Mouse (Mus musculus) liver, adult 2 months (tissue): ENCODE data around the gene Zscan20. TPM values are rescaled to one million over a fixed set of nuclear protein-coding genes. Genes with fewer than 3 reads are reported as not detected.
"Not testable (repeated sequence)": the region's sequence is repeated elsewhere in the genome, so short reads cannot be mapped to it uniquely, and the experiment has no call there.

Experiments
- DNase-seq: peaks from one replicate; pipeline ENCODE4 v3.0.0-alpha.2; 2011; ENCODE audit warnings: low read depth, low spot score; ENCODE audit errors: extremely low read depth
- H3K27ac ChIP-seq: fragments of 200-500 bp; replicated peaks from 2 replicates; pipeline ENCODE4 v1.5.1; 2012; ENCODE audit warnings: low read depth, mild to moderate bottlenecking, control low read depth, inconsistent platforms, low read length; ENCODE audit not compliant: insufficient read depth
- H3K27me3 ChIP-seq: fragments of 200-500 bp; 2 replicates; pipeline ENCODE4 v1.6.1; 2012; ENCODE audit warnings: mild to moderate bottlenecking, moderate library complexity, low read length, inconsistent platforms; ENCODE audit not compliant: control insufficient read depth, insufficient read depth
- H3K36me3 ChIP-seq: fragments of 200-500 bp; 2 replicates; pipeline ENCODE4 v1.6.1; 2012; ENCODE audit warnings: low read length, inconsistent platforms; ENCODE audit not compliant: control insufficient read depth, insufficient read depth
- H3K4me1 ChIP-seq: fragments of 200-500 bp; 2 replicates; pipeline ENCODE4 v1.6.1; 2011; ENCODE audit warnings: low read length; ENCODE audit not compliant: control insufficient read depth, insufficient read depth
- H3K4me3 ChIP-seq: fragments of 200-500 bp; 2 replicates; pipeline ENCODE4 v1.5.1; 2011; ENCODE audit warnings: low read depth, mild to moderate bottlenecking, control low read depth, low read length, moderate library complexity; ENCODE audit not compliant: insufficient read depth
- H3K79me2 ChIP-seq: fragments of 200-500 bp; 2 replicates; pipeline ENCODE4 v1.6.1; 2012; ENCODE audit warnings: inconsistent platforms, mild to moderate bottlenecking, low read length, moderate library complexity; ENCODE audit not compliant: control insufficient read depth, insufficient read depth
- H3K9ac ChIP-seq: fragments of 200-500 bp; 2 replicates; pipeline ENCODE4 v1.6.1; 2012; ENCODE audit warnings: low read depth, mild to moderate bottlenecking, control low read depth, inconsistent platforms, low read length
- CTCF ChIP-seq: fragments of 200-500 bp; IDR thresholded peaks from 2 replicates; pipeline ENCODE4 v1.5.1; 2011; ENCODE audit warnings: low read depth, low read length, control low read depth
- POLR2A ChIP-seq: fragments of 200-500 bp; IDR thresholded peaks from 2 replicates; pipeline ENCODE4 v1.6.1; 2011; ENCODE audit warnings: low read length, control low read depth; ENCODE audit not compliant: insufficient read depth; ENCODE audit errors: extremely low read depth
- WGBS: fragments of 180-500 bp; shearing (Covaris S2); methylation state at CpG from one replicate; pipeline ENCODE4 v1.1.7; 2018; 5-methylcytosine and 5-hydroxymethylcytosine counted together
- polyA plus RNA-seq: library from polyadenylated mRNA; depleted of rRNA; stranded (reverse); fragments of >200 nt; gene quantifications from 2 replicates; pipeline ENCODE4 v1.2.3, GENCODE M21; 2012
- total RNA-seq: library from RNA; depleted of rRNA; stranded (reverse); fragments of >200 nt; gene quantifications from 2 replicates; pipeline ENCODE4 v1.2.3, GENCODE M21; 2014

Gene Zscan20
- total and polyA plus RNA-seq, 2 experiments: 1.0 to 1.4 TPM

DNA sequence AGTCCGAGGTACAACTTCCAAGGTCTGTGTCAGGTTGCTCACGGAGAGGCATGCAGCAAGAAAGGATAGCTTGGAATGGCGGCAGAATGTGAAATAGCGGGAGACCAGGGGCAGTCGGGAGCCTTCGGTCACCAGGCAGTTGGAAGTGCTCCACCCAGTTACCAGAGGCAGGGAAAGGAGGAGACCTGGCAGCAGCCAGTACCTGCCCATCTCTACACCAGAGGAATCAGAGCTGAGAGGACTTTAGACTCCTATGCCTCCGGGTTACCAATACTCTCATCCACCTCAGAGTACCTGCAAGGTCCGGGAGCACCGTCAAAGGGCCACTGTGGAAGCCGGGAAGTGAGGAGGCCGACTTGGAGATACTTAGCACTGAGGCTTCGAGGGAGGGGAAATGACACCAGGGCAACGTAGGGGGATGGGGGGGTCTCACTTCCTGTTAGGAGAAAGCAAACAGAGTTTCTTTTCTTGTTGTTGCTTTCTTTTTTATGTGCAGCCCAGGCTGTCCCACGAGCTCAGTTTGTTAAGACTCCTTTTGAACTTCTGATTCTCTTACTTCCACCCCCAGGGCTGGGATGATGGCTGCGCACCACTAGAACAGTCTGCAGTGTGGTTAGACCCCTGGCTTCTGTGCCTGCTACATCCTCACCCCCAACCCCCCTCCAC, 8.5 kb upstream of the Zscan20 start, which contains the start of gene Tlr12:
Gene Tlr12 (minus strand): TSS at position 374 of the 666 bp plus-strand sequence.
- Histone ChIP-seq H3K4me3 (peak within 1 kb of the TSS; percentile 13), H3K27ac (peak within 1 kb of the TSS; percentile 40)

DNA sequence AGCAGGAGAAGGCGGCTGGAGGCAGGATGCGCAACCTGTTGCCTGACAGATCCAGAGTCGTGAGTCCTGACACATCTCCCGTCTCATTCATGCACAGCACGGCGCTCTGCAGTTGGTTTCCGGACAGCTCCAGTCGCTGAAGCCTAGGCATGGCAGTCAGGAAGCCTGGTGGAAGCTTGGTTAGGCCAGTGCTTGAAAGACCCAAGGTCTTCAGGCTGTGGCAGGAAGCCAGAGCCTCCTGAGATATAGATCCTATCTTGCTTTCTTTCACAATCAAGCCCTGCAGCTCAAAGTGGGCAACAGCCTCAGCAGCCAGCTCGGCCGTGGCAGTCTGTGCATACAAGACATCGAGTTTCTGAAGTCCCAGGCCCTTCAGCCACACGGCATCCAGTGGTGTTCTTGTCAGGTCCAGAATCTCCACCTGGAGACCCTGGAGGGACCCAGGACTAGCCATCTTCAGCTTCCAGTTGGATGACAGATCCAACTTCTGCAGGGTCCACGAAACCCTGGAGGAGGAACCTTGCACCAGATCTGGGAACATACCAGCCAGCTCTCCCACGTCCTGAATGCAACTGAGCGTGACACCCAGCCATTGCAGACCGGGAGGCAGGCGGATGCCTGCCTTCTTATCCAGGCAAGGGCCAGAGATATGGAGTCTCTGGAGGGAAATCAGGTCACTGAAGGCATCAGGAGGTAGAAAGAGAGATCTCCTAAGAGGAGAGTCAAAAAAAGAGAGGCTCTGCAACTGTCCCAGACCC, 7.6 kb upstream of the Zscan20 start:
- Histone ChIP-seq H3K27me3 (no peaks in the 10 kb centered on the region), H3K79me2 (no peaks in the 10 kb centered on the region), H3K36me3 (no peaks in the 10 kb centered on the region), H3K27ac (peak overlapping the region; percentile 40), H3K9ac (peak overlapping the region; percentile 19), H3K4me3 (peak overlapping the region; percentile 13), H3K4me1 (peaks cover 18% of the 10 kb centered on the region)
- peak; percentile 26 for DNase-seq
- TF ChIP-seq POLR2A (no peak), CTCF (no peak)
- 57% methylated on average over 17 of the region's 17 CpGs for WGBS

More for the DNA sequence above, 8.5 kb upstream of the Zscan20 start, which contains the start of gene Tlr12:
- peak within 1 kb of the TSS; percentile 27 for H3K9ac ChIP-seq
- H3K79me2 ChIP-seq: no peaks in the 10 kb centered on the region
- 0 out of 2 replicates have a peak, but pooled peaks have one; percentile 26 for TF ChIP-seq POLR2A
- TF ChIP-seq CTCF: no peak
- WGBS: 18% methylated on average over 15 of the region's 15 CpGs
- DNase-seq: peak; percentile 93
- H3K36me3 ChIP-seq: no peaks in the 10 kb centered on the region
- H3K27me3 ChIP-seq: no peaks in the 10 kb centered on the region
- H3K4me1 ChIP-seq: peaks cover 18% of the 10 kb centered on the region

DNA sequence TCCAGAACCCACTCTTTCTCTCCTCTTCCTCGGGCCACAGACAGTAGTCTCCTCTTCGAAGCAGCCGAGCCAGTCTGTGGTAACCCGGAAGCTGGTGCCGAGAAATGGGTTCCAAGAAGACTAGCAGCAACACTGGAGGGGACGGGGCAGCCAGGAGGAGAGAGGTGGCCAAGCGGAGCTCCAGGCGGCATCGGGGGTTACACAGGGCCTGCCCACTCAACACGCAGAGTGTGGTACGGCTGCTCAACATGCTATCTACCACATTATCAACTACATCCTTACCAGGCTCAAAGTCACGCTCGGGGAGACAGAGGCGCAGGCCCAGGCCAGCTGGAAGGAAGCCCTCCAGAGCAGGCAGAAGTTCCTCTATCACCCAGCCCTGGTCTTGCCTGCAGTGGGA, 5.9 kb upstream of the Zscan20 start:
- 90% methylated on average over 14 of the region's 14 CpGs for WGBS
- peaks cover 16% of the 10 kb centered on the region for H3K4me1 ChIP-seq
- H3K36me3 ChIP-seq: no peaks in the 10 kb centered on the region
- DNase-seq: no peak
- no peak overlapping the region; the same call in 1 of the 2 replicates for H3K27ac ChIP-seq
- peak overlapping the region; percentile 50 for H3K4me3 ChIP-seq
- no peaks in the 10 kb centered on the region for H3K79me2 ChIP-seq
- peak overlapping the region; percentile 55 for H3K9ac ChIP-seq
- TF ChIP-seq CTCF (no peak), POLR2A (no peak)
- no peaks in the 10 kb centered on the region for H3K27me3 ChIP-seq

GRCm38 (mm10) chr4:128613326-128613725, 3.4 kb upstream of the Zscan20 start:
- no peak overlapping the region for H3K4me3 ChIP-seq
- peaks cover 2% of the 10 kb centered on the region; the same call in 1 of the 2 replicates for H3K4me1 ChIP-seq
- no peaks in the 10 kb centered on the region; the same call in 1 of the 2 replicates for H3K79me2 ChIP-seq
- no peaks in the 10 kb centered on the region for H3K36me3 ChIP-seq
- H3K27ac ChIP-seq: no peak overlapping the region
- H3K27me3 ChIP-seq: no peaks in the 10 kb centered on the region
- DNase-seq: peak; percentile 55
- H3K9ac ChIP-seq: no peak overlapping the region
- 27% methylated on average over 8 of the region's 8 CpGs for WGBS
- no peak for TF ChIP-seq POLR2A
- TF ChIP-seq CTCF: peak; percentile 61

GRCm38 (mm10) chr4:128611726-128612125, 1.8 kb upstream of the Zscan20 start:
- H3K9ac ChIP-seq, H3K79me2 ChIP-seq, H3K27me3 ChIP-seq, H3K4me1 ChIP-seq, H3K27ac ChIP-seq, H3K4me3 ChIP-seq, H3K36me3 ChIP-seq, DNase-seq: not testable (repeated sequence)
- 86% methylated on average over 3 of the region's 3 CpGs for WGBS
